Mouse (Mus musculus): ENCODE measurements around the gene Gm49380.

- no peak for TF ChIP-seq POLR2A (IDR thresholded peaks at IDR 0.05; ENCODE audit: control insufficient read depth, low read depth, low read length)
- no peak for TF ChIP-seq CTCF (IDR thresholded peaks at IDR 0.05; ENCODE audit: control insufficient read depth, insufficient read depth, insufficient replicate concordance, low read depth, low read length)
Observed at GRCm38 (mm10) chr9:44147290-44147689, 34.0 kb upstream of the Gm49380 start.

All from testis, adult 2 months (tissue).